Mouse (Mus musculus): ENCODE results near the gene Nhsl1. TPM values are rescaled to one million over a fixed set of nuclear protein-coding genes. Genes with fewer than 3 reads are reported as not detected.

Nhsl1 gene
- total and polyA plus RNA-seq, 3 experiments = 0.22 TPM; not detected in 2

DNA sequence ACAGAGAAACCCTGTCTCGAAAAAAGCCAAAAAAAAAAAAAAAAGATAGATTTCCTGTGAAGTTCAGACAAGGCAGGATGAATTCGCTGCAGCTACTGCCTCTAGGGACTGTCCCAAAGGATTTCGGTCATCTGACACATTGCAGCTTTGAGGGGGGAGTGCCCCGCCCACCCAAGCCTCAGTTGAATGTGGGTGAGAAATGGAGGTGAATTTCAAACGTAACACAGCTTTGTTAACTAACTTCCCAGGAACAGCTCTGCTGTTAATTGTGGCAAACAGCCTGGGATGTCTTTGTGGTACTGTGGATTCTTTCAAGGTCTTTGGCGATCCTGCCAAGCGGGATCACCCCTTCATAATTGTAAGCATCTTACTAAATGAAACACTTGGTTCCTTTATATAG is 67.4 kb downstream of the Nhsl1 start:
- Histone ChIP-seq H3K27me3 (ENCODE audit: insufficient read depth, low read length) (no peaks in the 10 kb centered on the region), H3K9me3 (replicated peaks) (no peaks in the 10 kb centered on the region), H3K4me1 (ENCODE audit: insufficient read depth, low read depth, low read length) (no peaks in the 10 kb centered on the region), H3K36me3 (replicated peaks) (no peaks in the 10 kb centered on the region), H3K4me3 (ENCODE audit: low read depth, low read length) (no peak overlapping the region)
- TF ChIP-seq TAL1 (conservative IDR thresholded peaks at IDR 0.05; ENCODE audit: low read depth, low read length) = no peak
- TF ChIP-seq GATA1 (IDR thresholded peaks at IDR 0.05; ENCODE audit: borderline replicate concordance, low read length) = no peak
- TF ChIP-seq CTCF (IDR thresholded peaks at IDR 0.05; ENCODE audit: low read depth, low read length) = no peak
- no peak for TF ChIP-seq GATA2 (IDR thresholded peaks at IDR 0.05; ENCODE audit: borderline replicate concordance, low read depth, low read length)
- TF ChIP-seq POLR2AphosphoS5 (IDR thresholded peaks at IDR 0.05; ENCODE audit: insufficient replicate concordance, low read depth, low read length) = no peak
- ATAC-seq (ENCODE audit: extremely low read depth, insufficient number of reproducible peaks, low FRiP score, poor library complexity, severe bottlenecking) = no peak
- no peak for DNase-seq (ENCODE audit: low spot score)

DNA sequence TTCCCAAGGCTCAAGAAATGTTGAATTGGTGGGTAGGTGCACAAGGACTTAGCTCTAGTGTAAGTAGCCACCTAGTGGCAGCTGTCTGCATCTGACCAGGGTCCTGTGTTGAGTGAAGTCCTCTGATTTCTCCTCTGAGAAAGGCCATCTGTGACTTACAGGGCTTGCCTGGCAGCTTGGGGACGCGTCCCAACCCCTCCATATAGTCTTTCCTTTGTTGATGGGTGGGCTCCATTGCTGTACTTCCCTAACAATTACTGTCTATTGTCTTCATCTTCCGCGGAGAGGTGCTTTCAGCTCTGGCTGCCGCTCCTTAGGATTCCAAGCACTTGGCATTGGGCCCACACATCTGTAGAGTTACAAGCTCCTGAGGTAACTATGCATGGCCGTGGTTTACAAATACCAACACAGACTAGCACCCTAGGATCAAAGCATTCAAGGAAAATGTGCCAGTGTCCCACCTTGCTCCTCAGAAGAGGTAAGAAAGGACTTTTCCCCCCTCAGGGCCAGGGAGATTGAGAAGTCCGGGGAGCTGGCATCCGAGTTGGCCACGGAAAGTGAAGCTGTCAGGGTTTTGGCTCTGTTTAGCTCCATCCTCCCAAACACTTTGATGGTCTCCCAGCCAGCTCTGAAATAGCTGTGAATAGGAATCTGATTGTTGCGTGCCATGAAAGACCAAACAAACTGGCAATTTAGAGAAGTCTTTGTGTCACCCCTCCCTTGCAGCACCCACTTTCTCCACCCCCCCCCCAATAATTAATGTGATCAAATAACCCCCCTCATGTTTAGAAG is 70.2 kb downstream of the Nhsl1 start:
- no peak overlapping the region for H3K4me3 ChIP-seq (ENCODE audit: low read depth, low read length)
- H3K36me3 ChIP-seq (replicated peaks) = no peaks in the 10 kb centered on the region
- H3K9me3 ChIP-seq (replicated peaks) = no peaks in the 10 kb centered on the region
- H3K27me3 ChIP-seq (ENCODE audit: insufficient read depth, low read length) = no peaks in the 10 kb centered on the region
- TF ChIP-seq POLR2AphosphoS5 (IDR thresholded peaks at IDR 0.05; ENCODE audit: insufficient replicate concordance, low read depth, low read length) (no peak), GATA1 (IDR thresholded peaks at IDR 0.05; ENCODE audit: borderline replicate concordance, low read length) (no peak), CTCF (IDR thresholded peaks at IDR 0.05; ENCODE audit: low read depth, low read length) (no peak), GATA2 (IDR thresholded peaks at IDR 0.05; ENCODE audit: borderline replicate concordance, low read depth, low read length) (no peak), TAL1 (conservative IDR thresholded peaks at IDR 0.05; ENCODE audit: low read depth, low read length) (no peak)
- H3K4me1 ChIP-seq (ENCODE audit: insufficient read depth, low read depth, low read length) = no peaks in the 10 kb centered on the region
- DNase-seq (ENCODE audit: low spot score) (no peak), ATAC-seq (ENCODE audit: extremely low read depth, insufficient number of reproducible peaks, low FRiP score, poor library complexity, severe bottlenecking) (no peak)

DNA sequence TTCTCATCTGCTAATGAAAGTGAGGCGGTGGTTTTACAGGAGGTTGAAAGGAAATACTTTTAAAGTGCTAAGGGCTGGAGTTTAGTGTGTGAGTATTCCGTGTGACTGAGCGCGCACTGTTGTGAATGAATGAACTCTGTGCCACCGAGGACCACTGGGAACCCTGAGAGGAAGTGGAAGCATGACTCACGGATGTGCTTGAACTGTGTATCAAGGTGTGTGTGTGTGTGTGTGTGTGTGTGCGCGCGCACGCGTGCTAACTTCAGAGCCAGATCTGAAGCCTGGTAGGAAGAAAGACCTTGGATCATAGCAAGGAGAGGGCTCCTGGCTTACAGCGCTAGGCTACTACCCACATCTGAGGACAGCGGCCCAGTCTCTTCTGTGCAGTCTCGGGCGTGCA is 71.2 kb downstream of the Nhsl1 start:
- ATAC-seq (ENCODE audit: extremely low read depth, insufficient number of reproducible peaks, low FRiP score, poor library complexity, severe bottlenecking) (no peak), DNase-seq (ENCODE audit: low spot score) (no peak)
- Histone ChIP-seq H3K4me3 (ENCODE audit: low read depth, low read length) (no peak overlapping the region), H3K27me3 (ENCODE audit: insufficient read depth, low read length) (no peaks in the 10 kb centered on the region), H3K4me1 (ENCODE audit: insufficient read depth, low read depth, low read length) (0 out of 2 replicates have a peak, but pooled peaks cover 5% of the 10 kb centered on the region), H3K9me3 (replicated peaks) (no peaks in the 10 kb centered on the region), H3K36me3 (replicated peaks) (no peaks in the 10 kb centered on the region)
- no peak for TF ChIP-seq GATA1 (IDR thresholded peaks at IDR 0.05; ENCODE audit: borderline replicate concordance, low read length)
- TF ChIP-seq CTCF (IDR thresholded peaks at IDR 0.05; ENCODE audit: low read depth, low read length) = no peak
- no peak for TF ChIP-seq TAL1 (conservative IDR thresholded peaks at IDR 0.05; ENCODE audit: low read depth, low read length)
- no peak for TF ChIP-seq GATA2 (IDR thresholded peaks at IDR 0.05; ENCODE audit: borderline replicate concordance, low read depth, low read length)
- TF ChIP-seq POLR2AphosphoS5 (IDR thresholded peaks at IDR 0.05; ENCODE audit: insufficient replicate concordance, low read depth, low read length) = no peak

DNA sequence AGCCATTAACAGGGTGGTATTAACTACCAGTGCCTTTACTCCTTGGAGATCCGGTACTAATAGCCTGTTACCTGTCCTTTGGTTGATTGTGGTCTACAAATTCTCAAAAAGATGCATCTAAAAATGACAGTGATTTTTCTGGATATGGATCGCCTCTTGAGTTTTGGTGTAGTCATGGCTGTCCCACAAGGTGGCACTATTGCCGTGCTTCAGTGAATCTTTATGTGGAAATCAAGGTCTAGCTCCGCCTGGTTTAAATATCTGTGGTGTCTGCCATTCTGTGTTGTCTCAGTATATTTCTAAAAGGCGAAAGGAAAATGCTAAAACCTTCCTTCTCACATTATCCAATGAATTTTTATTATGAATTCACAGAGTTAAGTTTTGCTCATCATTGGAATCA is 72.8 kb downstream of the Nhsl1 start:
- Histone ChIP-seq H3K4me1 (ENCODE audit: insufficient read depth, low read depth, low read length) (0 out of 2 replicates have a peak, but pooled peaks cover 5% of the 10 kb centered on the region), H3K9me3 (replicated peaks) (no peaks in the 10 kb centered on the region), H3K4me3 (ENCODE audit: low read depth, low read length) (no peak overlapping the region), H3K36me3 (replicated peaks) (no peaks in the 10 kb centered on the region), H3K27me3 (ENCODE audit: insufficient read depth, low read length) (no peaks in the 10 kb centered on the region)
- ATAC-seq (ENCODE audit: extremely low read depth, insufficient number of reproducible peaks, low FRiP score, poor library complexity, severe bottlenecking) = no peak
- TF ChIP-seq POLR2AphosphoS5 (IDR thresholded peaks at IDR 0.05; ENCODE audit: insufficient replicate concordance, low read depth, low read length) (no peak), GATA2 (IDR thresholded peaks at IDR 0.05; ENCODE audit: borderline replicate concordance, low read depth, low read length) (no peak), TAL1 (conservative IDR thresholded peaks at IDR 0.05; ENCODE audit: low read depth, low read length) (no peak), GATA1 (IDR thresholded peaks at IDR 0.05; ENCODE audit: borderline replicate concordance, low read length) (no peak)
- DNase-seq (ENCODE audit: low spot score) = no peak

DNA sequence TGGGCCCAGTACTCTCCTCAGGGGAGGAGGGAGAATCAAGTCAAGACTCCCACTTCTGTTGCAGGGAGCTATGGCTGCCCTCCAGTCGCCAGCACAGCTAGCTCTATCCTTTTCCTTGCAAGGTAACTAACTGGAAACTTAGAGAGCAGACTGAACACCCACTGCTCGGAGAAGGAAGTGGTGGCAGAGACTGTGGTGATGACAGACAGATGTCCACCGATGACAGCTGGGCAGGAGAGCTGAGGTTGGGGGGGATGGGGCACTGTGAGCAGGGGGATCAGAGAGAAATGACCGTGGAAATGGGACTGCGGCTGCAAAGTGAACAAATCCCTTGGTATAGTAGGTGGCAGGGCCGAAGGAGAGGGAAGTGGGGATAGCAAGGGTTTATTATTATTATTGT is 73.5 kb downstream of the Nhsl1 start:
- TF ChIP-seq POLR2AphosphoS5 (IDR thresholded peaks at IDR 0.05; ENCODE audit: insufficient replicate concordance, low read depth, low read length) (no peak), TAL1 (conservative IDR thresholded peaks at IDR 0.05; ENCODE audit: low read depth, low read length) (no peak), GATA2 (IDR thresholded peaks at IDR 0.05; ENCODE audit: borderline replicate concordance, low read depth, low read length) (no peak), CTCF (IDR thresholded peaks at IDR 0.05; ENCODE audit: low read depth, low read length) (no peak), GATA1 (IDR thresholded peaks at IDR 0.05; ENCODE audit: borderline replicate concordance, low read length) (no peak)
- ATAC-seq (ENCODE audit: extremely low read depth, insufficient number of reproducible peaks, low FRiP score, poor library complexity, severe bottlenecking) (no peak), DNase-seq (ENCODE audit: low spot score) (no peak)
- Histone ChIP-seq H3K4me1 (ENCODE audit: insufficient read depth, low read depth, low read length) (0 out of 2 replicates have a peak, but pooled peaks cover 5% of the 10 kb centered on the region), H3K4me3 (ENCODE audit: low read depth, low read length) (no peak overlapping the region), H3K36me3 (replicated peaks) (no peaks in the 10 kb centered on the region), H3K9me3 (replicated peaks) (no peaks in the 10 kb centered on the region), H3K27me3 (ENCODE audit: insufficient read depth, low read length) (no peaks in the 10 kb centered on the region)

DNA sequence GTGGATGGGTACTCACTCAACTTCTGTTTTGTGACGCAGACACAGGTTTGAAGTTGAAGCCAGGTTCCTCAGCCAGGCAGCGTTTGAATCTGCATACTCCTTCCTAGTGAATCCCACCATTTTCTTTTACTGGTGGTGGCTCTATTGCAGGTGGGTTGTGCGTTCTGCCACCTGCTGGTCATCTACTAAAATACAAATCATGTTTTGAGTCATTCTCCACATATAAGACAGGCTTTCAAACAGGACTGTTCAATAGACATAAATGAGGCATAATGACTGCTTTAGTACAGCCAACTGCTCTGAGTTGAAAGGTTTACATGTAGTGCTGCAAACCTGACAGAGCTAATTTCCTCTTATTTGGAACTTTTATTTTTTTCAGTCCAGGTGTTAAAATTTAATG is 75.0 kb downstream of the Nhsl1 start:
- H3K36me3 ChIP-seq (replicated peaks) = no peaks in the 10 kb centered on the region
- ATAC-seq (ENCODE audit: extremely low read depth, insufficient number of reproducible peaks, low FRiP score, poor library complexity, severe bottlenecking) (no peak), DNase-seq (ENCODE audit: low spot score) (no peak)
- TF ChIP-seq TAL1 (conservative IDR thresholded peaks at IDR 0.05; ENCODE audit: low read depth, low read length) = no peak
- no peak for TF ChIP-seq GATA2 (IDR thresholded peaks at IDR 0.05; ENCODE audit: borderline replicate concordance, low read depth, low read length)
- 0 out of 2 replicates have a peak, but pooled peaks have one; percentile 19 for TF ChIP-seq CTCF (IDR thresholded peaks at IDR 0.05; ENCODE audit: low read depth, low read length)
- no peak for TF ChIP-seq GATA1 (IDR thresholded peaks at IDR 0.05; ENCODE audit: borderline replicate concordance, low read length)
- TF ChIP-seq POLR2AphosphoS5 (IDR thresholded peaks at IDR 0.05; ENCODE audit: insufficient replicate concordance, low read depth, low read length) = no peak
- H3K27me3 ChIP-seq (ENCODE audit: insufficient read depth, low read length) = no peaks in the 10 kb centered on the region
- no peak overlapping the region for H3K4me3 ChIP-seq (ENCODE audit: low read depth, low read length)
- H3K9me3 ChIP-seq (replicated peaks) = no peaks in the 10 kb centered on the region
- 0 out of 2 replicates have a peak, but pooled peaks cover 5% of the 10 kb centered on the region for H3K4me1 ChIP-seq (ENCODE audit: insufficient read depth, low read depth, low read length)
